Mouse (Mus musculus): ENCODE results near the gene Hnrnph1. TPM values are rescaled to one million over a fixed set of nuclear protein-coding genes. Genes with fewer than 3 reads are reported as not detected.

Gene Hnrnph1
- polyA plus RNA-seq, 1 experiment from 2014 or later, result 664 TPM

- Histone ChIP-seq H3K27ac (replicated peaks) (no peak overlapping the region), H3K9me3 (no peaks in the 10 kb centered on the region), H3K4me1 (peaks cover 34% of the 10 kb centered on the region), H3K36me3 (peaks cover 9% of the 10 kb centered on the region), H3K27me3 (no peaks in the 10 kb centered on the region), H3K9ac (replicated peaks) (no peak overlapping the region), H3K4me2 (replicated peaks) (no peak overlapping the region), H3K4me3 (no peak overlapping the region)
- 55% methylated on average over 5 of the region's 5 CpGs for WGBS
- no peak for ATAC-seq (replicated peaks)
Measured at GRCm38 (mm10) chr11:50375421-50375820, 1.4 kb upstream of the Hnrnph1 start.

GRCm38 (mm10) chr11:50376156-50376790 is 517 bp upstream of the Hnrnph1 start:
- Histone ChIP-seq H3K9ac (replicated peaks) (peak overlapping the region; percentile 85), H3K27me3 (no peaks in the 10 kb centered on the region), H3K4me1 (peaks cover 27% of the 10 kb centered on the region), H3K9me3 (no peaks in the 10 kb centered on the region), H3K27ac (replicated peaks) (peak overlapping the region; percentile 99), H3K36me3 (peaks cover 10% of the 10 kb centered on the region), H3K4me2 (replicated peaks) (peak overlapping the region; percentile 86), H3K4me3 (peak overlapping the region; percentile 87)
- 25% methylated on average over 10 of the region's 10 CpGs for WGBS
- ATAC-seq (replicated peaks), result no peak

- Histone ChIP-seq H3K27ac (replicated peaks) (peak overlapping the region; percentile 99), H3K27me3 (no peaks in the 10 kb centered on the region), H3K9ac (replicated peaks) (peak overlapping the region; percentile 99), H3K9me3 (no peaks in the 10 kb centered on the region), H3K4me2 (replicated peaks) (peak overlapping the region; percentile 59), H3K4me3 (peak overlapping the region; percentile 87), H3K36me3 (peaks cover 23% of the 10 kb centered on the region), H3K4me1 (peaks cover 34% of the 10 kb centered on the region)
- 1% methylated on average over 71 of the region's 71 CpGs for whole genome bisulfite sequencing
- ATAC-seq (replicated peaks), result peak; percentile 81
Measured at GRCm38 (mm10) chr11:50377892-50378684, 1.3 kb downstream of the Hnrnph1 start.

GRCm38 (mm10) chr11:50379023-50379752 is 2.4 kb downstream of the Hnrnph1 start:
- no peaks in the 10 kb centered on the region for H3K27me3 ChIP-seq
- H3K9me3 ChIP-seq, result no peaks in the 10 kb centered on the region
- H3K9ac ChIP-seq (replicated peaks), result peak overlapping the region; percentile 99
- no peak overlapping the region for H3K27ac ChIP-seq (replicated peaks)
- WGBS, result 63% methylated on average over 12 of the region's 12 CpGs
- peak overlapping the region; percentile 59 for H3K4me2 ChIP-seq (replicated peaks)
- peak overlapping the region; percentile 87 for H3K4me3 ChIP-seq
- H3K4me1 ChIP-seq, result peaks cover 34% of the 10 kb centered on the region
- H3K36me3 ChIP-seq, result peaks cover 29% of the 10 kb centered on the region
- no peak for ATAC-seq (replicated peaks)

GRCm38 (mm10) chr11:50381311-50381710 is 4.5 kb downstream of the Hnrnph1 start:
- H3K4me3 ChIP-seq, result peak overlapping the region; percentile 36
- 15% methylated on average over 4 of the region's 4 CpGs for WGBS
- H3K4me2 ChIP-seq (replicated peaks), result peak overlapping the region; percentile 55
- no peaks in the 10 kb centered on the region for H3K27me3 ChIP-seq
- no peak for ATAC-seq (replicated peaks)
- peaks cover 30% of the 10 kb centered on the region for H3K4me1 ChIP-seq
- H3K36me3 ChIP-seq, result peaks cover 42% of the 10 kb centered on the region
- no peaks in the 10 kb centered on the region for H3K9me3 ChIP-seq
- H3K9ac ChIP-seq (replicated peaks), result peak overlapping the region; percentile 38; the same call in 1 of the 2 replicates
- H3K27ac ChIP-seq (replicated peaks), result no peak overlapping the region

- no peak for ATAC-seq (replicated peaks)
Measured at GRCm38 (mm10) chr11:50387167-50387679, 10.4 kb downstream of the Hnrnph1 start.

GRCm38 (mm10) chr11:50387697-50388096 is 10.9 kb downstream of the Hnrnph1 start:
- Histone ChIP-seq H3K4me3 (no peak overlapping the region), H3K4me2 (replicated peaks) (no peak overlapping the region), H3K27me3 (no peaks in the 10 kb centered on the region), H3K9ac (replicated peaks) (no peak overlapping the region), H3K27ac (replicated peaks) (no peak overlapping the region), H3K36me3 (peaks cover 71% of the 10 kb centered on the region), H3K4me1 (peaks cover 1% of the 10 kb centered on the region), H3K9me3 (no peaks in the 10 kb centered on the region)
- 92% methylated on average over 4 of the region's 4 CpGs for WGBS
- ATAC-seq (replicated peaks), result no peak

More at GRCm38 (mm10) chr11:50387167-50387679, 10.4 kb downstream of the Hnrnph1 start:
- H3K27ac ChIP-seq (replicated peaks), result no peak overlapping the region
- WGBS, result 81% methylated on average over 3 of the region's 3 CpGs
- peaks cover 76% of the 10 kb centered on the region for H3K36me3 ChIP-seq
- H3K9ac ChIP-seq (replicated peaks), result no peak overlapping the region
- no peak overlapping the region for H3K4me3 ChIP-seq
- no peaks in the 10 kb centered on the region for H3K9me3 ChIP-seq
- H3K4me1 ChIP-seq, result peaks cover 5% of the 10 kb centered on the region
- H3K4me2 ChIP-seq (replicated peaks), result no peak overlapping the region
- no peaks in the 10 kb centered on the region for H3K27me3 ChIP-seq

GRCm38 (mm10) chr11:50388217-50388929 is 11.6 kb downstream of the Hnrnph1 start:
- no peak overlapping the region for H3K27ac ChIP-seq (replicated peaks)

GRCm38 (mm10) chr11:50389011-50389410 is 12.2 kb downstream of the Hnrnph1 start:
- Histone ChIP-seq H3K4me3 (no peak overlapping the region), H3K36me3 (peaks cover 71% of the 10 kb centered on the region), H3K9me3 (no peaks in the 10 kb centered on the region), H3K9ac (replicated peaks) (no peak overlapping the region), H3K27ac (replicated peaks) (no peak overlapping the region; the same call in 1 of the 2 replicates), H3K27me3 (no peaks in the 10 kb centered on the region), H3K4me2 (replicated peaks) (no peak overlapping the region), H3K4me1 (no peaks in the 10 kb centered on the region)
- no peak for ATAC-seq (replicated peaks)
- WGBS, result 73% methylated on average over 3 of the region's 3 CpGs

More at GRCm38 (mm10) chr11:50388217-50388929, 11.6 kb downstream of the Hnrnph1 start:
- H3K4me1 ChIP-seq, result no peaks in the 10 kb centered on the region
- WGBS, result 93% methylated on average over 3 of the region's 3 CpGs
- H3K9me3 ChIP-seq, result no peaks in the 10 kb centered on the region
- H3K36me3 ChIP-seq, result peaks cover 68% of the 10 kb centered on the region
- H3K4me2 ChIP-seq (replicated peaks), result no peak overlapping the region
- no peak overlapping the region for H3K9ac ChIP-seq (replicated peaks)
- no peaks in the 10 kb centered on the region for H3K27me3 ChIP-seq
- no peak for ATAC-seq (replicated peaks)
- no peak overlapping the region for H3K4me3 ChIP-seq

GRCm38 (mm10) chr11:50389616-50390015 is 12.8 kb downstream of the Hnrnph1 start:
- H3K4me1 ChIP-seq, result no peaks in the 10 kb centered on the region
- ATAC-seq (replicated peaks), result no peak
- H3K4me3 ChIP-seq, result no peak overlapping the region
- H3K27ac ChIP-seq (replicated peaks), result no peak overlapping the region
- H3K4me2 ChIP-seq (replicated peaks), result no peak overlapping the region
- no peaks in the 10 kb centered on the region for H3K27me3 ChIP-seq
- WGBS, result 77% methylated on average over 5 of the region's 5 CpGs
- no peaks in the 10 kb centered on the region for H3K9me3 ChIP-seq
- no peak overlapping the region for H3K9ac ChIP-seq (replicated peaks)
- peaks cover 73% of the 10 kb centered on the region for H3K36me3 ChIP-seq

GRCm38 (mm10) chr11:50391272-50391960 is 14.6 kb downstream of the Hnrnph1 start:
- Histone ChIP-seq H3K9ac (replicated peaks) (no peak overlapping the region), H3K36me3 (peaks cover 70% of the 10 kb centered on the region), H3K4me2 (replicated peaks) (no peak overlapping the region), H3K4me3 (no peak overlapping the region), H3K9me3 (no peaks in the 10 kb centered on the region), H3K27me3 (no peaks in the 10 kb centered on the region), H3K27ac (replicated peaks) (no peak overlapping the region), H3K4me1 (no peaks in the 10 kb centered on the region)
- ATAC-seq (replicated peaks), result no peak
- WGBS, result 92% methylated on average over 4 of the region's 4 CpGs

Data from forebrain, embryonic 15.5 days (tissue).